In genomic region chr6:18051702-18052101, GRCm38 (mm10) we compare ENCODE assay signal across 34 mouse cellular contexts. TPM values are rescaled to one million over a fixed set of nuclear protein-coding genes. Genes with fewer than 3 reads are reported as not detected.
A peak's percentile ranks its signal among the peaks of the same experiment; 100 is the strongest.
DNase-seq lines count a peak whose midpoint lies in the region; ATAC-seq and TF ChIP-seq lines count a peak whose summit lies in the region.
"Had no signal": no experiment of that assay in that cellular context is flagged by ENCODE, and none has a peak within 500 bp of the region (broad histone marks: within the 10 kb centered on the region; RNA-seq: fewer than 3 reads in every experiment).

No protein-coding gene starts in this region.

- peak; percentile 19 for DNase-seq in layer of hippocampus, adult 9-11 months
- no peak for DNase-seq in layer of hippocampus, postnatal 36 days
- DNase-seq in lung, postnatal 10 days = no peak
- peak; percentile 23 for DNase-seq in brain, embryonic 14.5 days (ENCODE audit: low read depth)
- DNase-seq in left cerebral cortex, postnatal 14 days (ENCODE audit: low spot score in 2 of 2) = peak; percentile 25 to 51
- no peak for DNase-seq in urinary bladder, postnatal 36 days (ENCODE audit: low spot score in 2 of 2)
- no peak for DNase-seq in B cell, adult 2 months
- DNase-seq: adrenal gland, postnatal 14 days; cerebellum, adult 9-10 months; gastrocnemius, postnatal 36 days; heart, adult 2 months; heart, postnatal 14 days; kidney, adult 9 months; kidney, postnatal 25 days; retina, postnatal 1 day; spleen, adult 18-20 months had no signal

- no peaks in the 10 kb centered on the region for H3K27me3 ChIP-seq in lung, embryonic 16.5 days (ENCODE audit: control insufficient read depth, insufficient read depth, low read depth, low read length)
- H3K27me3 ChIP-seq: forebrain, embryonic 13.5 days; heart, embryonic 13.5 days; limb, embryonic 15.5 days; midbrain, embryonic 13.5 days; neural tube, embryonic 12.5 days had no signal

- TF ChIP-seq POLR2A in brain, embryonic 14.5 days (IDR thresholded peaks at IDR 0.05; ENCODE audit: borderline replicate concordance, extremely low read depth, insufficient read depth, insufficient read length, poor library complexity, severe bottlenecking) = no peak

- TF ChIP-seq CTCF in brain, embryonic 14.5 days (IDR thresholded peaks at IDR 0.05; ENCODE audit: borderline replicate concordance, extremely low read depth, insufficient read depth, insufficient read length) = no peak

- no peak overlapping the region for H3K9ac ChIP-seq in lung, embryonic 16.5 days (ENCODE audit: low read length)
- H3K9ac ChIP-seq: forebrain, embryonic 13.5 days; heart, embryonic 13.5 days; limb, embryonic 15.5 days; liver, embryonic 14.5 days; midbrain, embryonic 13.5 days; neural tube, embryonic 12.5 days had no signal

- no peaks in the 10 kb centered on the region for H3K36me3 ChIP-seq in lung, embryonic 16.5 days (ENCODE audit: control insufficient read depth, insufficient read depth, low read length)
- H3K36me3 ChIP-seq: heart, embryonic 13.5 days; limb, embryonic 15.5 days; midbrain, embryonic 13.5 days; neural tube, embryonic 12.5 days had no signal

- no peaks in the 10 kb centered on the region for H3K9me3 ChIP-seq in lung, embryonic 16.5 days (ENCODE audit: control insufficient read depth, low read length)
- H3K9me3 ChIP-seq: forebrain, embryonic 13.5 days; heart, embryonic 13.5 days; limb, embryonic 15.5 days; neural tube, embryonic 12.5 days had no signal

- H3K27ac ChIP-seq in lung, embryonic 16.5 days (ENCODE audit: low read length) = no peak overlapping the region
- H3K27ac ChIP-seq: forebrain, embryonic 13.5 days; heart, adult 2 months; heart, embryonic 13.5 days; hindbrain, postnatal 0 days; layer of hippocampus, adult 2 months; limb, embryonic 15.5 days; liver, embryonic 14.5 days; midbrain, embryonic 13.5 days; neural tube, embryonic 12.5 days had no signal

- H3K4me2 ChIP-seq in lung, embryonic 16.5 days (ENCODE audit: low read depth, low read length) = no peak overlapping the region
- H3K4me2 ChIP-seq: forebrain, embryonic 13.5 days; heart, embryonic 13.5 days; limb, embryonic 15.5 days; midbrain, embryonic 13.5 days; neural tube, embryonic 12.5 days had no signal

- no peaks in the 10 kb centered on the region for H3K4me1 ChIP-seq in lung, embryonic 16.5 days (replicated peaks; ENCODE audit: control insufficient read depth, insufficient read depth, low read length)
- H3K4me1 ChIP-seq: forebrain, embryonic 13.5 days; heart, embryonic 13.5 days; limb, embryonic 15.5 days; midbrain, embryonic 13.5 days; neural tube, embryonic 12.5 days had no signal

- H3K4me3 ChIP-seq in lung, embryonic 16.5 days (ENCODE audit: low read length) = no peak overlapping the region
- H3K4me3 ChIP-seq: forebrain, embryonic 13.5 days; heart, adult 2 months; heart, embryonic 13.5 days; layer of hippocampus, adult 2 months; limb, embryonic 15.5 days; midbrain, embryonic 13.5 days; neural tube, embryonic 12.5 days had no signal

- intact Hi-C loops in left cerebral cortex, postnatal 14 days (cut with DNase I) = no loop called here

- peak; percentile 43; the same call in 1 of the 2 replicates for ATAC-seq in lung, embryonic 16.5 days (ENCODE audit: low read depth)
- ATAC-seq: forebrain, embryonic 13.5 days; hindbrain, postnatal 0 days; intestine, embryonic 16.5 days; midbrain, embryonic 13.5 days had no signal

- 40% methylated on average over 5 of the region's 5 CpGs for WGBS in lung, embryonic 16.5 days

RNA-seq across cellular contexts. Expression of gene Wnt2, which starts 21.3 kb away (rescaled TPM):
- total RNA-seq in layer of hippocampus, postnatal 36 days (2021) = 1 to 10 TPM; 6.2 to 6.5 TPM
- polyA plus RNA-seq in lung, embryonic 16.5 days (2015; fragmentation: Nextera tagmentation; extraction: Ambion mirVana) = 76.8 and 77.2 TPM in 2 replicates
- 0.24 and 0.41 TPM in 2 replicates for polyA plus RNA-seq in brain, embryonic 14.5 days (2012; rRNA removed)
- total RNA-seq in left cerebral cortex, postnatal 14 days (2021) = 1 to 10 TPM; 3.9 to 4.2 TPM
- total RNA-seq: megakaryocyte, adult 5-6 weeks; MEL had no signal
- polyA plus RNA-seq: forebrain, embryonic 13.5 days had no signal

RNA-seq across cellular contexts. Expression of gene Asz1, which starts 57.2 kb away (rescaled TPM):
- not detected for total RNA-seq in layer of hippocampus, postnatal 36 days (2021)
- 8.0 and 8.4 TPM in 2 replicates for polyA plus RNA-seq in lung, embryonic 16.5 days (2015; fragmentation: Nextera tagmentation; extraction: Ambion mirVana)
- polyA plus RNA-seq in brain, embryonic 14.5 days (2012; rRNA removed) = not detected in 2 replicates
- total RNA-seq in left cerebral cortex, postnatal 14 days (2021) = not detected
- total RNA-seq: adrenal gland, postnatal 14 days; gastrocnemius, adult 18-20 months; gastrocnemius, postnatal 36 days; heart, adult 2 months; heart, postnatal 14 days; hindbrain, postnatal 0 days; layer of hippocampus, adult 2 months; left cerebral cortex, adult 8-10 months; megakaryocyte, adult 5-6 weeks; MEL had no signal
- polyA plus RNA-seq: C2C12; cortical plate, adult 2 months; embryonic facial prominence, embryonic 14.5 days; forebrain, embryonic 13.5 days; heart, adult 2 months; hindbrain, embryonic 11.5 days; hindbrain, postnatal 0 days; limb, embryonic 15.5 days; liver, embryonic 14.5 days; midbrain, embryonic 13.5 days; neural tube, embryonic 12.5 days had no signal

Comparison
In these comparisons a context has a peak if more than half of its experiments do, and no peak if none do; other contexts are left out.
1. DNase-seq: peak in layer of hippocampus, adult 9-11 months (single experiment), brain, embryonic 14.5 days (single experiment) and left cerebral cortex, postnatal 14 days (2 of 2); none in layer of hippocampus, postnatal 36 days (0 of 2), lung, postnatal 10 days (single experiment), urinary bladder, postnatal 36 days (0 of 2) and B cell, adult 2 months (0 of 2).